Mouse (Mus musculus): ENCODE results near the gene Rab20. TPM values are rescaled to one million over a fixed set of nuclear protein-coding genes. Genes with fewer than 3 reads are reported as not detected.
"Not testable (repeated sequence)": the region's sequence is repeated elsewhere in the genome, so short reads cannot be mapped to it uniquely, and the experiment has no call there.

Rab20 gene
- total RNA-seq, 2 experiments from 2014 or later, result 0.25 TPM; not detected in 1

DNA sequence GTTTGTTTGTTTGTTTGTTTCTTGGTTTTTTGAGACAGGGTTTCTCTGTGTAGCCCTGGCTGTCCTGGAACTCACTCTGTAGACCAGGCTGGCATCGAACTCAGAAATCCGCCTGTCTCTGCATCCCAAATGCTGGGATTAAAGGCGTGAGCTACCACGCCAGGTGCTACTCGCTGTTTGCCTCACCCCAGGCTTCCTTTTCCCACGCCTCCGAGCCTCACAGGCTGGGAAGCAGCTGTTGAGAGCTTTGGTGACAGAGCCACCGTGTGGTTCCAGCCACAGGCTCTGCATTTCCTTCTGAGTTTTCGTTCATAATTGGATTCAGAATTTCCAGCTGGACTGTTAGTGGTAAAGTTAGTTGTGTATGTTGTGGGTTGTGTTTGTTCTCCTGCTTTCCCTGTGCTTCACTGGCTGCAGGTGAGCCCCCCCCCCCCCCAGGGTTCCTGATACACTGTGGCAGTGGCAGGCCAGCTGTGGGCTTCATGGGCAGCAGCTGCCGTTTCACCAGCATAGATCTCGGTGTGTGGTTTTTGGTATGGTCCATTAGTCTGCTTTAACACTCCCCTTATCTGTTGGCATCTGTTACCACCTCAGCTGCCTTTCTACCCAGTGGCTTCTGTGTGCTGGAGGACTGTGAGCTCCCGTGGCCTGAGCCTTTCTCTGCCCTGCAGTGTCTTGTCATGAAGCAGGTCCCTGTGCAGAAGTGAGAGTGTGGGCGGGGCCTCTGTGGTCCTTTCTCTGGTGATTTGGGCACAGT lies 25.1 kb upstream of the Rab20 start:
- intact Hi-C loops (cut with DNase I), result no loop called here
- DNase-seq (ENCODE audit: extremely low spot score in 1 of 2, low spot score in 2 of 2), result no peak
- Histone ChIP-seq H3K4me3 (no peak overlapping the region), H3K27ac (no peak overlapping the region)
- TF ChIP-seq CTCF (IDR thresholded peaks at IDR 0.05), result no peak

DNA sequence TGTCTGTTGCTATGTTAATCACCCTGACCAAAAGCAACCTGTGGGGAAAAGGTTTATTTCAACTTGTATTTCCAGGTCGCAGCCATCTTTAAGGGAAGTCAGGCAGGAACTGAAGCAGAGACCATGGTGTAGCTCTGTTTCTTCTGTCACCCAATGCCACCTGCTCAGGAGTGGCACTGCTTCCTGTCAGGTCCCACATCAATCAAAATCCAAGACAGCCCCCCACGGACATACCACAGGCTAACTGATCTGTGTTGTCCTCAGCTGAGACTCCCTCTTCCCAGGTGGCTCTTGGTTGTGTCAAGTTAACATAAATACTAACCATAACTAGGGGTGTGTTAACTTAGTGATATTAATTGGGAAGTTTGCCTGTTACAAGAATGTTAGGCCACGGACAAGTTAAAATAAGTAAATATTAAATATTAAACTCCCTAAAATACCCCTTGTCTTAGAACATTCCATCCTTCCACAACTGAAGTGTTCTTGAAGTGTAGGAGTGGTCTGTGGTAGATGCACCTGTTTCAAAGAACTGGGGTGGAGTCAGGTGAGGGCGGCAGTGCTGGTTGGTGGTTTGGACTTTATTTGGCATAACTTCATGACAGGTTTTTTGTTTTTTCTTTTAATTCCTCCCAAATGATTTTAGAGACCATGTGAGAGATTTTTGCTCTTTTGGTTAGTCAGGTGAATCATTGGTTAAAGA lies 20.4 kb upstream of the Rab20 start:
- TF ChIP-seq CTCF (IDR thresholded peaks at IDR 0.05), result no peak
- H3K27ac ChIP-seq, result no peak overlapping the region
- H3K4me3 ChIP-seq, result no peak overlapping the region
- DNase-seq (ENCODE audit: extremely low spot score in 1 of 2, low spot score in 2 of 2), result no peak
- intact Hi-C loops (cut with DNase I), result loop anchor here (5.0 kb wide), 2 partner anchors 58 to 103 kb away; partner anchors contain the start of gene Ing1

DNA sequence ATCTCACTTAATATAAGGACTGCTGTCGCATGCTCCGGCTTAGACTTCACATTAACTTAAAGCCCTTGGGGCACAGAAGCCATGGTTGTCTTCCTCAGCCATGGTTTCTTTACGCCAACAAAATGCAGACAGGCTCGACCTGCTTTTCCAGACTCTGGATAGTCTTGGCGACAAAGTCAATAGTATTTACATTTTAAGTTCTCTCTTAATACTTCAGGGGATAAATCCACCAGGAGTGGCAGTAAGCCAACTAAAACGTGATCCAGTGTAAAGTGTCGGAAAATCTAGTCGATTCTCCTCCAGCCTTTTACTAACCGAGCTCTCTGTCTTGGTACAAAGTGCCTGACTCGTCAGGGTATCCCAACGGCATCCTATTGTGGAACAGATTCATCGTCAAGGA lies 19.8 kb upstream of the Rab20 start:
- DNase-seq (ENCODE audit: extremely low spot score in 1 of 2, low spot score in 2 of 2), result no peak
- Histone ChIP-seq H3K27ac (no peak overlapping the region), H3K4me3 (peak overlapping the region; percentile 82)
- intact Hi-C loops (cut with DNase I), result loop anchor here (5.0 kb wide), 2 partner anchors 59 to 104 kb away; partner anchors contain the start of gene Ing1
- no peak for TF ChIP-seq CTCF (IDR thresholded peaks at IDR 0.05)

DNA sequence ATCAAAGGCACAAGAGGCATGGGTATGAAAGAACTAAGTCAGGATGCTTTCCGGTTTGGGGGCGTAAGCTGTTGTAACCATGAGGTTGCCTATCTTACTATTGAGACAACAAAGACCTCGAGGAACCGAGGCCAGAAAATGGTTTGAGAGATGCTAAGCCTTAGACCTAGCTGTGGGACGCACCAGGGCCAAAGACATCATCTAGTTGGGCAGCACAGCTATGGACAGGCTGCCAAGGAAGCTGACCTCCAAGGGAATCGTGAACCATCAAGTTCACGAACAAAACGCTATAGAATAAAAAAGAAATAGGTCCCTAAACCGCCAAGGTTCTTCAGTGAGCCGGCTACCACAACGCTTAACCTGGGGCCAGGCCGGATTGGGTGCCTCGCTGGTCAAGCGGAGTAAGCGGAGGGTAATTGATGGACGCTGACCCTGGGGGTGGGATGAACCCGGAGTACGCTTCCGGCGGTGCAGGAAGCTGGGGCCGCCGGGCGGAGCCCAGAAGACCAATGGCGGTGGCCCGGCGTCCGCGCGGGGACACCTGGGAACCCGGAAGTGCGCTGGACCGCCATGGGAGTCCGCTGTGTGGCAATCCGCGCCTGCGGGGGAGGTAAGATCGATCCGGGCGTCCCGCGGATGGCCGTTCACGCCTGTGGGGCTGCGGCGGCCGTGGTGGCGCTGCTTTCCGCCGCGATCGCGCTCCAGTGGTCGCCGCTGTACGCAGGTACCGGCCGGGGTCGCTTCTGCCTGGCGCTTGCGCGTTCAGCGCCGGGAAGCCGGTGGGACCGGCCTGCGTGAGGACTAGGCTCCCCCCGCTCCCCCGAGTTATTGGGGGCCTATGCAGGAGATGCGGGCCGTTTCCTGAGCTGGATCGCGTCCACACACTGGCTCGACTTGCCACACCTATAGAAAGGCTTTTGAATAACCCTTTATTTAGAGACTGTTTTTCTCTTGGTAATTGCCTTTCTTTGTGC lies 18.8 kb upstream of the Rab20 start, which contains the start of gene Naxd:
Gene Naxd, plus strand, starts transcription at position 490 of the 974 bp plus-strand sequence.
- H3K27ac ChIP-seq, result peak within 1 kb of the TSS; percentile 90
- TF ChIP-seq CTCF (IDR thresholded peaks at IDR 0.05), result no peak; the same call in none of the 2 replicates
- intact Hi-C loops (cut with DNase I), result loop anchor here (5.0 kb wide), 2 partner anchors 60 to 105 kb away; partner anchors contain the start of gene Ing1
- H3K4me3 ChIP-seq, result peak within 1 kb of the TSS; percentile 82
- peak; percentile 91 to 92 for DNase-seq (ENCODE audit: extremely low spot score in 1 of 2, low spot score in 2 of 2)

DNA sequence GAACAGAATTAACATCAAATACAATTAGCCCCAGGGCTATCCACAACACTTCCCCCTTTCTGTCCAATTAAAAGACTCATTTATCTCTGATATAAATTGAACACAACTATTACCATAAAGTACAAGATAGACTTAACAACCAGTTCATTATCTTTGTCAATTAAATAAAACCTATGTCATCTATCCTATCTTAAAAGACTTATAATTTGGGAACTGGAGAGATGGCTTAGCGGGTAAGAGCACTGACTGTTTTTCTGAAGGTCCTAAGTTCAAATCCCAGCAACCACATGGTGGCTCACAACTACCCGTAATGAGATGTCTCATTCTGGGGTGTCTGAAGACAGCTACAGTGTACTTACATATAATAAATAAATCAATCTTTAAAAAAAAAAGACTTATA lies 13.8 kb upstream of the Rab20 start:
- intact Hi-C loops (cut with DNase I); DNase-seq (ENCODE audit: extremely low spot score in 1 of 2, low spot score in 2 of 2); H3K27ac ChIP-seq; H3K4me3 ChIP-seq: not testable (repeated sequence)

DNA sequence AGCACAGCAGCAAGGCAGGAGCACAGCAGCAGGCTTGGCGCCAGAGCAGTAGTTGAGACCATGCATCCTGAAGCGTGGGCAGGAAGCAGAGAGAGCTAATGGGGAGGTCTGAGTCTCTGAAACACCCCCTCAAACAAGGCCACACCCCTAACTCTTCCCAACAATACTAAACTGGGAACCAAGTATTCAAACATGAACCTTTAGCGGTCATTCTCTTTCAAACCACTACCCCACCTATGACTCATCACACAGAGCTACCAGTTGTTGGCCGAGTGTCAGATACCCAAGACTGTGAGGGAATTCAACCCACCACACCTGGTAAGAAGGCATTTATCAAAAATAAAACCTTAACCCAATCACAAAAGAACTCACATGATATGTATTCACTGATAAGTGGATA lies 8.7 kb upstream of the Rab20 start:
- H3K27ac ChIP-seq, result no peak overlapping the region
- no peak overlapping the region for H3K4me3 ChIP-seq
- no peak for TF ChIP-seq CTCF (IDR thresholded peaks at IDR 0.05)
- no peak for DNase-seq (ENCODE audit: extremely low spot score in 1 of 2, low spot score in 2 of 2)
- intact Hi-C loops (cut with DNase I), result loop anchor here (2.0 kb wide), 2 partner anchors 56 to 232 kb away; no protein-coding TSS in a partner anchor

DNA sequence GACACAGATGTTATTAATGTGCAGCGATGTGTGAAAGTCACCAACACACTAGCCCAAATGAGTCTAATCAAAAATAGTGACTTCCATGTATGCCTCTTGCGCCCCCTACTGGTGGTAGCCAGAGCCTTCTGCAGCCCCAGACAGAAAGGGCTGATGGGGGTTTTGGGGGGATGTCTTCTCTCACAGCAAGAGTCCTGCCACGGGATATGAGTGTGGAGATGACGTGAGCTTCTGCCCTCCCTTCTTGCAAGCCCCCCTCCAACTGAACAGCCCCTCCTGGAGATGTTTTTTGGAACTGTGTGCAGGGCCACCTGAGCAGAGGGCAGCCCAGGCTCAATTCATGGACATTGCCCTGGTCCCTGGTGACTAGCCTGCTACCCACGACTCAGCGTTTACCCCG lies 7.6 kb upstream of the Rab20 start:
- peak; percentile 94 for TF ChIP-seq CTCF (IDR thresholded peaks at IDR 0.05)
- intact Hi-C loops (cut with DNase I), result loop anchor here (1.0 to 2.0 kb wide), 3 partner anchors 36 to 231 kb away; no protein-coding TSS in a partner anchor
- Histone ChIP-seq H3K27ac (no peak overlapping the region), H3K4me3 (no peak overlapping the region)
- DNase-seq (ENCODE audit: extremely low spot score in 1 of 2, low spot score in 2 of 2), result peak; percentile 60 to 68

DNA sequence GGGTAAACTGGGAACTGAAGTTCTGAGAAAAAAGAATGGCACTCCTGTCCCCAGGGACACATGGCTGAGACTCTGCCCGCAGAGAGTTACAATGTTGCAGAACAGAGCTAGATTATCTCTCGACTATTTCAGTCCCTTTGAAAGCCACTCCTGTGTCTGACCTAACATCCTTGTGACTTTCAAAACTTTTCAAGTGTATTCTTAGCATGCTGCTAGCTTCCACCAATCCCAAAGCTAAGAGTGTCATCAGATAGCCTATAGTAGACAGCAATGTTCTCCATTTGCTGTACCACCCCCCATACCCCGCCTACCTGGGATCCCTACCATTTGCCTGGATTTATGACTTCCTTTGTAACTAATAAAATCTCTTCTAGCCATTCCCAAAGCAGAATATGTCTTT lies 4.0 kb upstream of the Rab20 start:
- H3K4me3 ChIP-seq, result no peak overlapping the region
- intact Hi-C loops (cut with DNase I), result no loop called here
- TF ChIP-seq CTCF (IDR thresholded peaks at IDR 0.05), result no peak
- DNase-seq (ENCODE audit: extremely low spot score in 1 of 2, low spot score in 2 of 2), result no peak
- no peak overlapping the region for H3K27ac ChIP-seq

DNA sequence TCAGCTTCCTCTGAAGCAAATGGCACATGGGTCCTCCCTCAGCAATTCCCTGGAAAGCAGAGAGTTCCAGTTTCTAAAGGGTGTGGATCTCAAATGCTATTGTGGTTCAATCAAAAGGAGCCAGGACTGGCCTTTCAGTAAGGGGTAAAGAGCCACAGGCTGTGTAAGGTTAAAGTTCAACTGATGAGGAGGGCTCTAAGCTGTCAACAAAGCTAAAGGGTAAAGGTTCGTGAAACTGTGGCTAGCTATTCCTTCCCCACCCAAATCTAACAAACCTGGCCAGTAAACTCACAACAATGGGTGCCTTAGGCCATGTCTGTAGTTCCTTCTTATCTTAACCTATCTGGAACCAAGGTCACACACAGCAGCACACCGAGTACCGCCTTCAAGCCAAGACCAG lies 3.4 kb upstream of the Rab20 start:
- no peak for TF ChIP-seq CTCF (IDR thresholded peaks at IDR 0.05)
- intact Hi-C loops (cut with DNase I), result no loop called here

DNA sequence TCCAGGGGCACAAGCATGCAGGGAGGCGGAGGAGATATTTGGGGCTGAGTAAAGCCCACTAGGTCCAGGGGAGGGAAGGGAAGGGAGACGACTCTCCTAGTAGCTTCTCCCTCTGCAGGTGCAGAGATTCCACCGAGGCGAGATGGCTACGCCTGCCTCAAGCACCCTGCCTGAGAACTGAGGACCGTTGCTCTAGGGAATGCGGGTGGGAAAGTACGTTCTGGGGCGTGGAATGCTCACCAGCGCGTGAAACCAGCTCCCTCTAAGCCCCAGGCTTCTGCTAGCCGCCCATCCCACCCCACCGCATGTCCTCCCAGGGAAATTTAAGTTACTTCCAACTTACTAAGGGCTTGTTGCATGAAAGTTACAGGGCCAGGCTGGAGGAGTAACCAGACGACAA lies 1.1 kb upstream of the Rab20 start:
- Histone ChIP-seq H3K27ac (no peak overlapping the region), H3K4me3 (no peak overlapping the region)
- TF ChIP-seq CTCF (IDR thresholded peaks at IDR 0.05), result no peak
- no peak for DNase-seq (ENCODE audit: extremely low spot score in 1 of 2, low spot score in 2 of 2)
- intact Hi-C loops (cut with DNase I), result no loop called here

More for the DNA sequence above, 3.4 kb upstream of the Rab20 start:
- no peak for DNase-seq (ENCODE audit: extremely low spot score in 1 of 2, low spot score in 2 of 2)
- no peak overlapping the region for H3K4me3 ChIP-seq
- H3K27ac ChIP-seq, result no peak overlapping the region

DNA sequence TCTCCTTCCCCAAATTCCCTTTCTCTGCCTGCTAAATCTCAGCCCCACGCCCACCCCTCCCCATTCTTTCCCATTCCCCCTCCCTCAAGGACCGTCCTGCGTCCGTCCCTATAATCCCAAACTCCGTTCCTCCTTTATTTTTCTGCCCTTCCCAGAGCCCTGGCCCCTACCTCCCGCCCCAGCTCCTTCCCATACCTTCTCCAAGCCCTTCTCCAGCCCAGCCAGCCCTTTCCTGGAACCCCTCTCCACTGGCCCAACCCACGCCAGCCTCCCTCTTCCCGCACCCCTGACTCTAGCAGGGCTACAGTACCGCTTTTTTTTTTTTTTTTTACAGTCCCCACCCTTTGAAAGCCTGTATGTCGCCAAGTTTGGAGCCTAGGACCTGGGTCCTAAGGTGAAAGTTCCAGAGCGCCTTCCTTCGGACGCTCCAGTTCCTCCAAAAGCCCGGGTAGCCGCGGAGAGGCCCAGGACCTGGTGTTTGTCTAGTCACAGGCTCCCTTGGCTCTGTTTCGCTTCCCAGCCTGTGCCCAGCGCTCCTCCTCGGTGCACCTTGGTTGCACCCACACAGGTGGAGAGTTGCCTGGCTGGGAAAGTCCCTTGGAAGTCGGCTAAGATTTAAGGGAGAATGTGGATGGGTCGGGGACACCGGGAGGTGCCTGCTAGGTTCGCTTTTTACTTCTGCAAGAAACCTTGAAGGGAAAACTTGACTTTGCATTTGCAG lies 457 bp upstream of the Rab20 start:
- no peak for TF ChIP-seq CTCF (IDR thresholded peaks at IDR 0.05)
- no peak overlapping the region for H3K27ac ChIP-seq
- no peak for DNase-seq (ENCODE audit: extremely low spot score in 1 of 2, low spot score in 2 of 2)
- H3K4me3 ChIP-seq, result no peak overlapping the region; the same call in 1 of the 2 replicates
- intact Hi-C loops (cut with DNase I), result no loop called here
